Mouse (Mus musculus) mature B cell (primary cell): ENCODE results near the gene Tubb5.

ENCODE experiments used
- in situ Hi-C: fragments of 300-500 bp; cut with MboI; formaldehyde crosslinking; loops from 2 replicates; pipeline ENCODE4 v1.14.3; 2019

Gene Tubb5

DNA sequence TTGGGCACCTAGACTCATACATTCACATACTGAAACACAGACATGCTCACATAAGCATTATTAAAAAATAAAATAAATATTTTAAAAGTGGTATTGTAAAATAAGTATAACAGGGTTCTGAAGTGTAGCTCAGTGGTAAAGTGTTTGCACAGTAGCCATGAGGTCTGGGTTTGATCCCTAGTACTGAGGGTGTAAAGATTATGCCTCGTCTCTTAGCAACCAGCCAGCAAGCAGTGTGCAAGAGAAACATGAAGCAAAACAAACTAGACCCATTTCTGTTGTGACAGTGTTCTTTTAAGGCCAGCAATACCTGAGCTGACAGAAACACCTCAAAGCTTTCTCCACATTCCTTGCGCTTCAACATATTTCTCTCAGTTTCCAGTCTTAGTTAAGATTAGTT is 37.2 kb downstream of the Tubb5 start:
- in situ Hi-C loops, result no loop called here

GRCm38 (mm10) chr17:35796835-35797234 is 41.3 kb downstream of the Tubb5 start:
- in situ Hi-C loops, result no loop called here

DNA sequence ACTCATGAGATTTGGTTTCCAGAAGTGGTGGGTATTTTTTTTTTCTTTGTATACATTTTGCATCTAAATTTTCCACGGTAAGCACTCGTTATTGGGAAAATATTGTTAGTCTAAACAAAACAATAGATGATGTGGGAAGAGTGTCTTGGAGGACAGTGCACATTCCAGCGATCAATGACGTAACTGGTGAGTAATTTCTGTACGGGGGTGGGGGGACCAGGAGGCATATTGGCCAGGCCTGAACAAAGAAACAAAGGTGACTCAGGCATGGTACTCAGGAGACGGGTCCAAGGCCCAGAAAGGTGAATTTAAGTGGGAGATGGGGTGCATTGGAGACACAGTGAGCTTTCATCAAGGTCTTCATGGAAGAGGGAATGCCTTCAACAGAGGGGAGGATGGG is 42.5 kb downstream of the Tubb5 start:
- in situ Hi-C loops, result no loop called here

- in situ Hi-C loops, result no loop called here
These were observed 43.0 kb downstream of the Tubb5 start for GRCm38 (mm10) chr17:35795099-35795498.

DNA sequence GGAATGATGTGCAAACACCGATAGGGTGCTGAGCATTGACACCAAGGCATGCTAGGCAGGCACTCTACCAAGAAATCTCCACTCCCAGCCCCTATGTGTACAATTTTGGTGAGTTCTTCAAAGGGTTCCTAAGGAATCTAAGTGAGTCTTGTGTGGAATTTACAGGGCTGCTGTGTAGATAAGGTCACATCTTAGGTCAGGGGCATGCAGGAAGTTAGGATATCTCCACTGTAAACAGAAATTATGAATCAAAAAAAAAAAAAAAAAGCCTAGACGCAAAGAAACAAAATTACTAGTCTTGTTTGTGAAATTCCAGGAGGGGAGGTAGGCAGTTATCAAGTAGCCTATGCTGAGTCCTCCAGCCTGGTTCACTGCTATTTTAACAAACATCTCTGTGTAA is 45.3 kb downstream of the Tubb5 start:
- in situ Hi-C loops, result no loop called here

DNA sequence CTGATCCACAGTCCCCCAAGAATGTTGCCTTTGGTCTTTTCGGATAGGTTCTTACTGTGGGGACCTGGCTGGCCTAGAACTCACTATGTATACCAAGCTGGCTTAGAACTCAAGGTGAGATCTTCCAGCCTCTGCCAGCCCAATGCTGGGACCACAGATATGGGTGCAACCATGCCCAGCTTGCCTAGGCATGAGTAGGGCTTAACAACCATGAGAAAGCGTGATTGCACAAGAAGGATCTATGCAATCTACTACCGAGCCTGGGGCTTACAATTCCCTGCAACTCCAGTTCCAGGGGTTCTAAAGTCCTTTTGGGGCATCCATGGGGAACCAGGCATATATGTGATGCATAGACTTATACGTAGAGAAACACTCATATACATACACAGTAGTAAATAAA is 47.2 kb downstream of the Tubb5 start:
- in situ Hi-C loops, result no loop called here

- in situ Hi-C loops, result no loop called here
These were observed 50.1 kb downstream of the Tubb5 start for GRCm38 (mm10) chr17:35788025-35788424.

GRCm38 (mm10) chr17:35787493-35787892 is 50.6 kb downstream of the Tubb5 start:
- in situ Hi-C loops, result no loop called here

GRCm38 (mm10) chr17:35785140-35785539 is 53.0 kb downstream of the Tubb5 start:
- in situ Hi-C loops, result no loop called here

GRCm38 (mm10) chr17:35783944-35784343 is 54.2 kb downstream of the Tubb5 start:
- in situ Hi-C loops, result no loop called here
